Mouse (Mus musculus) heart, embryonic 11.5 days (tissue): ENCODE measurements at regions not wholly inside any gene's neighbourhood (a gene's known extent, or its start where the extent isn't known, plus 50 kb on each side); places are given as distances from the start of the nearest gene placed in this dataset.

Experiments used
- ATAC-seq: fragments of 200-750 bp; cut with Nextera tagmentation; replicated peaks from 2 replicates; pipeline ENCODE4 v1.8.0; 2017; ENCODE audit warnings: moderate library complexity; ENCODE audit not compliant: insufficient number of reproducible peaks, low FRiP score, low TSS enrichment
- H3K27ac ChIP-seq: fragments of 300-500 bp; sonication (generic); 2 replicates; pipeline ENCODE4 v1.5.1; 2014; ENCODE audit warnings: mild to moderate bottlenecking, low read depth, low read length
- H3K27me3 ChIP-seq: fragments of 300-500 bp; sonication (generic); 2 replicates; pipeline ENCODE4 v1.6.1; 2014; ENCODE audit warnings: mild to moderate bottlenecking, low read length, mixed read lengths; ENCODE audit not compliant: control insufficient read depth, insufficient read depth
- H3K36me3 ChIP-seq: fragments of 300-500 bp; sonication (generic); 2 replicates; pipeline ENCODE4 v1.6.1; 2014; ENCODE audit warnings: mild to moderate bottlenecking, low read length, moderate library complexity, mixed read lengths; ENCODE audit not compliant: control insufficient read depth, insufficient read depth
- H3K4me1 ChIP-seq: fragments of 300-500 bp; sonication (generic); 2 replicates; pipeline ENCODE4 v1.6.1; 2014; ENCODE audit warnings: low read length; ENCODE audit not compliant: control insufficient read depth, insufficient read depth
- H3K4me2 ChIP-seq: fragments of 300-500 bp; sonication (generic); 2 replicates; pipeline ENCODE4 v1.6.1; 2014; ENCODE audit warnings: mild to moderate bottlenecking, moderate library complexity
- H3K4me3 ChIP-seq: fragments of 300-500 bp; sonication (generic); 2 replicates; pipeline ENCODE4 v1.5.1; 2014; ENCODE audit warnings: low read depth, low read length
- H3K9ac ChIP-seq: fragments of 300-500 bp; sonication (generic); 2 replicates; pipeline ENCODE4 v1.6.1; 2014; ENCODE audit warnings: mild to moderate bottlenecking, low read depth, low read length, moderate library complexity
- H3K9me3 ChIP-seq: fragments of 300-500 bp; sonication (generic); replicated peaks from 2 replicates; pipeline ENCODE4 v1.6.1; 2016; ENCODE audit warnings: low read length; ENCODE audit not compliant: control insufficient read depth
- WGBS: fragments of 180-500 bp; shearing (Covaris S2); extraction: QIAGEN DNeasy Blood & Tissue Kit; methylation state at CpG from one replicate; pipeline ENCODE4 v1.1.7; 2014; ENCODE audit not compliant: insufficient replicate concordance; 5-methylcytosine and 5-hydroxymethylcytosine counted together

DNA sequence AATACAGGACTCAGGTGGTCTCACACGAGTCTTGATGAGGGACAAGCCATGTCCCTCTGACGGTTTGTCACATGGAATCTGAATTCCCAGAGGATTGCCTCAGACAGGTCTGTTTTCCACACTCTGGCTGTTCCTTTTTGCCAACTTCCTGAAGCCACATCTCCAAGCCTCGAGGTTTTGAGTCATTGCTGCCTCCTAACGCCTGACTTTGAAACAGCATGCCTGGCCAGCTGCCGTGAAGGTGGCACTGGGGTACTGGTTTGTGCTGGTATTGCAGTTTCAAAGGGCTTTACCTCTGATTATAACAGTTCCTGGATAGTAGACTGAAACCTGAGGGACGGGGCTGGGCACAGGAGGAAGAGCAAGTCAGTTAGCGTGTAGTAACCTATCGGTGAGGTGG lies 117.1 kb upstream of the Dnajc19 start:
- H3K4me3 ChIP-seq: no peak overlapping the region
- no peak overlapping the region for H3K4me2 ChIP-seq
- no peak for ATAC-seq
- WGBS: 27% methylated on average over 8 of the region's 8 CpGs
- no peak overlapping the region for H3K9ac ChIP-seq
- H3K36me3 ChIP-seq: no peaks in the 10 kb centered on the region
- H3K9me3 ChIP-seq: no peaks in the 10 kb centered on the region
- no peak overlapping the region for H3K27ac ChIP-seq
- no peaks in the 10 kb centered on the region for H3K4me1 ChIP-seq
- peaks cover 9% of the 10 kb centered on the region for H3K27me3 ChIP-seq

DNA sequence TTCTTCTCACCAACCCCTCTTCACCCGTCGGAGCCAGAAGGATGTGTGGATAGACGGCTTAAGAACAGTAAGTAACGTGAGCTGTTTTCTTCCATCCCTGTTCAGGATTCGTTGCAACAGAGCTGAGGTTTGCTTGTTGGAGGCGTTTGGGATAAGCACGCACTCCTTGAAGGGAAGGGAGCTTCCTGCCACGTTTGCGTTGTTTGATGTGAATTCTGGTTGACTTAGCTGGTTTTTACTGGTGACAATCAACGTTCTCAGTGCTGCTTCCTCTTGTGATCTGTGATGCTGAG lies 116.0 kb upstream of the Dnajc19 start:
- Histone ChIP-seq H3K9ac (no peak overlapping the region), H3K27me3 (peaks cover 9% of the 10 kb centered on the region), H3K4me2 (peak overlapping the region; percentile 43), H3K9me3 (no peaks in the 10 kb centered on the region), H3K4me1 (no peaks in the 10 kb centered on the region), H3K27ac (no peak overlapping the region), H3K36me3 (no peaks in the 10 kb centered on the region), H3K4me3 (no peak overlapping the region)
- 7% methylated on average over 10 of the region's 10 CpGs for WGBS
- ATAC-seq: no peak

DNA sequence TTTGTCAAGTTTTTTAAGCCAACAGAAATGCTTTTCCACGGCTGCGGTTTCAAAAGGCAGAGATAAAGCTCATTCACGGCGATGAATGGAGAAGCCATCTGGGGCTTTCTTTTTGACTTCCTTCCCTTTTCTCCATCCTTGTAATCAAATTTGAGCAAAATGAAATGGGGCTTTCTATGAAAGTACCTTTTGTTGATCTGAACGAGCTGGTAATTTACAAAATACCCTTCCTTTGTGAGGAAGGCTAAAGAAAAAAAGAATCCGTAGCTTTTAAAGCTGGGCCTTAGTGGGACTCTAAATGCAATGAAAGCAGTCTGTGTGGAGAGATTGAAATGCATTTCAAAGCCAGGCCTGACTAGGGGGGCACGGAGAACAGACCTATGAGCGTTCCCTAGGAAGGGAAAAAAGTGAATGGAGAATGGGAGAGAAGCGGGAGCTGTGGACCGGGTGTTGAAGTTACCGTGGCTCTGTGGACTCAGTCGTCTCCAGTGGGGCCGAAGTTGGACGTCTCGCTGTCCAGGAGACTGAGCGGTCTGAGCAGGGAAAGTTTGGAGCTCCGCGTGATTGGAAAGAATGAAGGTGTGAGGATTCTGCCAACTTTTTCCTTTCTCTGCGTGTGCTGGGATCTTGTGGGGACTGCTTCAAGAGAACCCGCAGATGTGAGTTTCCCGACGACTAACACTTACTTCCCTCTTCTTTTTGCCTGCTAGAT lies 115.5 kb upstream of the Dnajc19 start:
- 40% methylated on average over 22 of the region's 22 CpGs for WGBS
- Histone ChIP-seq H3K27me3 (peaks cover 9% of the 10 kb centered on the region), H3K4me3 (no peak overlapping the region), H3K27ac (no peak overlapping the region), H3K9me3 (no peaks in the 10 kb centered on the region), H3K36me3 (no peaks in the 10 kb centered on the region), H3K4me2 (peak overlapping the region; percentile 43), H3K4me1 (no peaks in the 10 kb centered on the region), H3K9ac (no peak overlapping the region)
- no peak for ATAC-seq

DNA sequence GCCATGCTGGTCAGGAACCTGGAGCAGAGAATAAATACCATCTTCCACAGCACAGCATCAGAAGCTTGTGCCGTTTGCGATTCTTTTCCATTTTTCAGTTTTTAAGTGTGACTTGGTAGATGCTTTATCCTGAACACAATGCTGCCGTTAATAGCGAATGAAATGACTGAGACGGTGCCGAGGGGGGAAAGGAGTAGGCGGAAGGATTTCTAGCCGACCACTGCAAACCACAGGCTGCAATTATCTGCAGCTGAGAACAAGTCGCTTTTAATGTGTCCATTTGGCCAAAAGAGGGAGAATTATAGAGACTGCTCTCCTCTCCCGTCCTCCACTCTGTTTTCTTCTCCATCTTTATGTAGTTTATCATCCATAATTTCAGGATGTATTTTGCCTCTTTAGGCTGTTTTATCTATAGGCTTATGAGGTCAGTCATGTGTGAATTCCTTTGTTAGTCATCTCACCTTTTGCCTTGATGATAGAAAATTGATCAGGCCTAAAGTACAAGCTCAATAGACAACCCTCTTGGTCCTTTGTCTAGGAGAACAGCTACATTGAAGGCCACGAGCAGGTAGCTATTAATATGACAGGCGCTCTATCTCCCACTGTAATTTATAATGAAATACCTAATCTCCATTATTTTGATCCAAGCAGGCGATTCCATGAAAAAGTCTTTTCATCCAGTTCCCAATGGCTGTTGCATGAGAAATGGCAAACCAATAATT lies 114.8 kb upstream of the Dnajc19 start:
- Histone ChIP-seq H3K4me3 (no peak overlapping the region), H3K4me1 (no peaks in the 10 kb centered on the region), H3K9me3 (no peaks in the 10 kb centered on the region), H3K36me3 (no peaks in the 10 kb centered on the region), H3K9ac (no peak overlapping the region), H3K4me2 (no peak overlapping the region), H3K27ac (no peak overlapping the region), H3K27me3 (peaks cover 9% of the 10 kb centered on the region)
- WGBS: 80% methylated on average over 13 of the region's 13 CpGs
- no peak for ATAC-seq

DNA sequence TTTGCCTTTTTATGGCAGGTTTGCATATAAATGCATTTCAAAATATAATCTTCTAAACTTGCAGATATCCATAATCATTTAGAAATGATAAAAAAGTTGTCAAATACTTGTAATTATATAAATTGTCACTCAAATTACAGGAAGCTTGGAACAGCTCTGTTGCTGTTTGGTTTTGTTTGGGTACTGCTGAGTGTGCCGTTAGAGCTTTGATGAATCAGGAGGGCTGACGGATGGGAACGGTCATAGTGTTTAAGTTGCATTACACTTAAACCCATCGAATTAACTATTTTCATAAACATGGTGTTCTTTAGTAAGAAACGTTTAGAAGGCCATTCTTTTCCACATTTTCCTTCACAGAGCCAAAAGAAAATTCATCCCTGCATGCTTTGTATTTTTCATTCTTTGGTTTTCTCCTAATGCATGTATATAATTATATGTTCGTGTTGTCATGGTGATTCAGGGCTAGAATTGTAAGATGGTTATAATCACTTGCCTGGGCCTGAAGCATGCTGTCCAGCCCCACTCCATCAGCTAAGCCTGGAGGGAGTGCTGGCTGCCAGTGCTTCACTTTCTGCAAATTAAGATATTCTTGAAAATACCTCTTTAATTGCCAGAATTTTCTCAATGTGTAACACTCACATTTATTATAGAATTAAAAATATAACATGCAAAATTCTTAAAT lies 92.4 kb upstream of the Dnajc19 start:
- 76% methylated on average over 6 of the region's 6 CpGs for WGBS
- Histone ChIP-seq H3K27ac (no peak overlapping the region), H3K9me3 (no peaks in the 10 kb centered on the region), H3K4me3 (no peak overlapping the region), H3K27me3 (no peaks in the 10 kb centered on the region), H3K4me1 (no peaks in the 10 kb centered on the region), H3K4me2 (no peak overlapping the region), H3K36me3 (no peaks in the 10 kb centered on the region), H3K9ac (no peak overlapping the region)
- no peak for ATAC-seq

DNA sequence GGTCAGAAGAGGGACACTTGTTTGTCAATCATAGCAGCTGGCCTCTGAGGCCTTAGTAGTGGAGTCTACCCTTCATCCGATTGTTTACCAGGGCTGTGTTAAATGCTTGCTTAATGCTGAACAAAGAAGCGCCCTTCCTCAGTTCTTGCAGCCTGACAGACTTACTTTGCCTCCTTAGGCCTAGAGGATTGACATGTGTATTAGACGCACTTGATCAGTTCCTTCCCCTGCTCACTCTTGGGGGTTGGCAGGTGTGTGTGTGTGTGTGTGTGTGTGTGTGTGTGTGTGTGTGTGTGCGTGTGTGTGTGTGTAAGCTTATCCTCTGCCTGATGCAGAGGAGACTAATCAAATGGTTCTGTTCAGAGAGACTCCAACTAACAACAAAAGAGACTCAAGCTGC lies 91.8 kb upstream of the Dnajc19 start:
- no peak overlapping the region for H3K4me3 ChIP-seq
- H3K9ac ChIP-seq: no peak overlapping the region
- H3K27ac ChIP-seq: no peak overlapping the region
- H3K4me2 ChIP-seq: no peak overlapping the region
- H3K4me1 ChIP-seq: no peaks in the 10 kb centered on the region
- no peak for ATAC-seq
- H3K36me3 ChIP-seq: no peaks in the 10 kb centered on the region
- WGBS: 78% methylated on average over 4 of the region's 4 CpGs
- H3K27me3 ChIP-seq: no peaks in the 10 kb centered on the region
- no peaks in the 10 kb centered on the region for H3K9me3 ChIP-seq

DNA sequence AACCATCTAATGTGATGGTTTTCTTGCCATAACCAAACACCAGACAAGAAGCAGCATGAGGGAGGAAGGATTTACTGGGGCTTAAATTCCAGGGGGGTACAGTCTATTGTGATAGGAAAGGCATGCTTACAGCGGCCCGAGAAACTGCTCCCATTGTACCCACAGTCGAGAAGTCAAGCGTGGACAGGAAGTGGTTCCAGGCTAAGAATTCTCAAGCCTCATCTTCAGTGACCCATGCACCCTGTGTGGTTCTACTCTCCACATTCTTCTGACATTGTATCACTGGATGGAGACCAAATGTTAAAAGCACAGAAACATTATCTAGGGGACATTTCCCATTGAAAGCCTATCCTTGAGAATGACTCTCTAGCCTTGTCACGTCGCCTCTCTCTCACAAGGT lies 90.8 kb upstream of the Dnajc19 start:
- Histone ChIP-seq H3K4me3 (no peak overlapping the region), H3K27me3 (no peaks in the 10 kb centered on the region), H3K9me3 (no peaks in the 10 kb centered on the region), H3K4me2 (no peak overlapping the region), H3K9ac (no peak overlapping the region), H3K4me1 (no peaks in the 10 kb centered on the region), H3K36me3 (no peaks in the 10 kb centered on the region), H3K27ac (no peak overlapping the region)
- WGBS: 74% methylated on average over 6 of the region's 6 CpGs
- no peak for ATAC-seq

DNA sequence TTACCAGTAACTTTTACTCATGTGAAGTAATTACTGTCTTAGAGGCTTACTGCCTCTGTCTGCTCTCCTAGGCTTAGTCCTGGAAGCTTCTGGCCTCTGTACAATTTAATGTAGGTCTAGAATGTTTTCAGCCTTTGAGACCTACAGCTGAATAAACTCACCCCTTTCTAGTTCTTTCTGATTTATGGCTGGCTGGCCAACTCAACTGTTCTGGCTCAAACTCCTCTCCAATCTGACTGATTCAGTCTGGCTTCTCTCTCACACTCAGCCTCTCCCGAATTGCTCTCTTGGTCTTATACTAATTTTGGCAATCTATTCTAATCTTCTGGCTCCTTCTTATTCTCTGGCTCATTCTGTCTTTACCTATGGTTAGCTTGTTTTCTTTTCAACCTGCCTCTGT lies 87.0 kb upstream of the Dnajc19 start:
- 79% methylated on average over 1 of the region's 1 CpGs for WGBS

More for the DNA sequence above, 87.0 kb upstream of the Dnajc19 start:
- no peak overlapping the region for H3K27ac ChIP-seq
- H3K27me3 ChIP-seq: no peaks in the 10 kb centered on the region
- no peak for ATAC-seq
- H3K4me1 ChIP-seq: 0 out of 2 replicates have a peak, but pooled peaks cover 2% of the 10 kb centered on the region
- H3K4me3 ChIP-seq: no peak overlapping the region
- no peaks in the 10 kb centered on the region for H3K9me3 ChIP-seq
- H3K4me2 ChIP-seq: no peak overlapping the region
- no peaks in the 10 kb centered on the region for H3K36me3 ChIP-seq
- no peak overlapping the region for H3K9ac ChIP-seq
